Mouse (Mus musculus) heart, postnatal 10 days (tissue): ENCODE results near the gene Abca7. TPM values are rescaled to one million over a fixed set of nuclear protein-coding genes. Genes with fewer than 3 reads are reported as not detected.

Source experiments
- DNase-seq, 2 experiments: peaks; one replicate each; pipeline ENCODE4 v3.0.0; 2021
- intact Hi-C: fragments of 180-260 bp; cut with DNase I; formaldehyde crosslinking; loops from one replicate; pipeline ENCODE4 v1.15.1; 2025
- total RNA-seq, 2 experiments: library from RNA; stranded (reverse); gene quantifications; 2 replicates each; pipeline ENCODE4 v1.2.3; 2021

Gene Abca7
- total RNA-seq, 2 experiments from 2014 or later: 7.8 to 8.2 TPM

- peak; percentile 52 to 55 for DNase-seq
Observed at GRCm38 (mm10) chr10:80018739-80019297, 22.5 kb downstream of the Abca7 start.

GRCm38 (mm10) chr10:80019471-80020131 lies 23.3 kb downstream of the Abca7 start:
- intact Hi-C loops: no loop called here
- DNase-seq: peak; percentile 44 to 49

More at GRCm38 (mm10) chr10:80018739-80019297, 22.5 kb downstream of the Abca7 start:
- intact Hi-C loops: no loop called here

DNA sequence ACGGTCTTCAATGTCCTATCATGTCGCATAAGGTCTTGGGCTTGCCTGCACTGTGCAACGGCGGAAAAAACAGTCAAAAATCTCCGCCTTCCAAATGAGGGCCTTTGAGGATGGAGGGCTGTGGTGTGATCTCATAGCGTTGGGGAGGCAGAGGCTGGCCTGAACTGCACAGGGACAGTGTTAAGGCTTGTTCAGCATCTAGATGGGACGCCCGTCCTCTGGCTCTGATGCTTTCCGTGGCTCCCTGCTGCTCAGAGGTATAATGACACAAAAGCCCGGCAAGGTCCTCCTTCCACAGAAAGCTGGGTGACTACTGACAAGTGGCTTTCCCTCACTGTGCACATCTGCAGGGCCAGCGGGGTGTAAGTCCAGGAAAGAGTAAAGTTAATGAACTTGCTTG lies 23.9 kb downstream of the Abca7 start:
- no peak for DNase-seq
- intact Hi-C loops: no loop called here

GRCm38 (mm10) chr10:80020603-80021319 lies 24.5 kb downstream of the Abca7 start:
- intact Hi-C loops: no loop called here
- DNase-seq: no peak

- intact Hi-C loops: no loop called here
- no peak for DNase-seq
Observed at GRCm38 (mm10) chr10:80021320-80021641, 25.0 kb downstream of the Abca7 start.

GRCm38 (mm10) chr10:80022164-80022563 lies 25.9 kb downstream of the Abca7 start:
- intact Hi-C loops: no loop called here
- DNase-seq: no peak

GRCm38 (mm10) chr10:80022806-80023205 lies 26.5 kb downstream of the Abca7 start:
- DNase-seq: no peak
- intact Hi-C loops: no loop called here

DNA sequence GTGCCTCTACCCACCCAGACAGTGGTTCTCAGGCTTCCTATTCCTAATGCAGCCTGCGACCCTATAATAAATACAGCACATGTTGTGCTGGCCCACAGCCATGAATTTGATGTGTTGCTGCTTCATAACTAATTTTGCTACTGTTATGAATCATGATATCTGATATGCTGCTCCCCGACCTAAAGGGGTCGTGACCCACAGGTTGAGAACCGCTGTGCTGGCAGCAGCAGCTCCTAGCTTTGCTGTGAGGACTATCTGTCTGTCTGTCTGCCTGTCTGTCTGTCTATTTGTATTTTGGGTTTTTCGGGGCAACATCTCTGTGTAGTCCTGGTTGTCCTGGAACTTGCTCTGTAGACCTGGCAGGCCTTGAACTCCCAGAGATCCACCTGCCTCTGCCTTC lies 27.5 kb downstream of the Abca7 start:
- intact Hi-C loops: no loop called here
- no peak for DNase-seq

GRCm38 (mm10) chr10:80024229-80025043 lies 28.1 kb downstream of the Abca7 start:
- intact Hi-C loops: no loop called here
- no peak for DNase-seq

DNA sequence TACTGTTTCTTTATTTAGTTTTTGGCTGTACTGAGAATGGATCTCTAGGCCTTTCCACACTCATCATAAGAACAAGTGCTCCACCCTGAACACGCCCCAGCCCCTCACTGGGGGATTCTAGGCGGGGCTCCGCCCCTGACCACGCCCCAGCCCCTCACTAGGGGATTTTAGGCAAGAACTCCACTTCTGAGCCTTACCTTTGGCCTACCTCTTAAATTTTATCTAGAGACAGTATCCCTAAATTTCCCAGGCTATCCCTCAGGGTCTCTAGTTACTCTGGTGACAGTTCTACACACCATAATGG lies 28.7 kb downstream of the Abca7 start:
- intact Hi-C loops: no loop called here
- DNase-seq: no peak

DNA sequence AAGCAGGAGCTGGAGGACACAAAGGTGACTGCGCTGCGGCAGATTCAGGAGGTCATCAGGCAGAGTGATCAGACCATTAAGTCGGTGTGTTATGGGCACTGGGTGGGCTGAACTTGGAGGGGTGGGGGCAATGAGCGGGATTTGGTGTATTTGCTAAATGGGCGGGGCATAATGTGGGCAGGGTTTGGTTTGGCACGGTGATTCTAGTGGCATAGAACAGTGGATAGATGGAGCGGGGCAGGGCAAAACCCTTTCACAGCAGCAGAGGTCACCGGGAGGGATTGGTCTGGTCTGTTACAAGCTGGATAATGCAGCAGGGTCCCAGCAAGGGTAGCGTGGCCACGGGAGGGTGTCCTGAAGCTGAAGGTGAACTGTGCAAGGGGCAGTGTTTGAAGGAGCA lies 29.2 kb downstream of the Abca7 start:
- DNase-seq: no peak
- intact Hi-C loops: no loop called here

GRCm38 (mm10) chr10:80025889-80026288 lies 29.6 kb downstream of the Abca7 start:
- no peak for DNase-seq
- intact Hi-C loops: no loop called here

DNA sequence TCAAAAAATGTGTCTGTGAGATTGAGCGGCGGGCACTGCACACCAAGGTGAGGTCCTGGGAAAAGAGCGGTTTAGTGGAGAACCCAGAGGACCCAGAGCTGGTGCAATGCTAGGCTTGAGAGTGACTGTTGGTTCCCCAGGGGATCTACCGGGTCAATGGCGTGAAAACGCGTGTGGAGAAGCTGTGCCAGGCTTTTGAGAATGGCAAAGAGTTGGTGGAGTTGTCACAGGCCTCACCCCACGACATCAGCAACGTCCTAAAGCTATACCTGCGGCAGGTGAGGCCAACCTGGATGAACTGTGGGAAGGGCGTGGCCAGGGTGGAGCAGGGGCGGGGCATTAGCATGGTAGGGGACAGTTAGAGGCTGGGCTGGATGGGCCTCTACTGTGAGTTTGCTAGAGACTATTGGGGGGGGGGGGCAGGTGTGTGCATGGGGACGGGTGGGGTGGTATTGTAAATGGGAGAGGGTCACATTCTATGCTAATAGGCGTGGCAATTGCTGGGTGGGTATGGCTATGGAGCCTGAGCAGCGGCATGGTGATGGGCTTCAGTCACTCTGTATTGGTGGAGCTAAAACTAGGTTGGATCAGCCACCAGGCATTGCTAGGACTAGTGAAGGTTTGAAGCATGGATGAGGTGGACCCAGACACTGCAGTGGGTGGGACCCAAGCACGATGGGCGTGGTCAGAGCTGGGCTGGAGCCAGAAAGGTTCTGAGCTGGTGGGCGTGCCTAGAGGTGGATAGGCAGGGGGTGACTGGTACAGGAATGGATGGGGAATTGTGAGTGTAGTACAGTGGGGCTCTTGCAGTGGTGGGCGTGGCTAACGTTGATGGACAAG lies 31.6 kb downstream of the Abca7 start:
- intact Hi-C loops: no loop called here
- DNase-seq: no peak

DNA sequence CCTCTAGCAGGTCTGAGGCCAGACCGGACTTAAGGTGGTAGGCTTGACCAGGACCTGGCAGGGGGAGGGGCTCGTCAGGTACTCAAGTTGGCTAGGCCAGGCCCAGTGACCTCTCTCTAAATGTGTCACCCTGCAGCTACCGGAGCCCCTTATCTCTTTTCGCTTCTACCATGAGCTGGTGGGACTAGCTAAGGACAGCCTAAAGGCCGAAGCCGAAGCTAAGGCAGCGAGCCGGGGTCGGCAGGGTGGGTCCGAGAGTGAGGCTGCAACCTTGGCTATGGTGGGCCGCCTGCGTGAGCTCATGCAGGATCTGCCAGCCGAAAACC lies 32.2 kb downstream of the Abca7 start:
- no peak for DNase-seq
- intact Hi-C loops: no loop called here

DNA sequence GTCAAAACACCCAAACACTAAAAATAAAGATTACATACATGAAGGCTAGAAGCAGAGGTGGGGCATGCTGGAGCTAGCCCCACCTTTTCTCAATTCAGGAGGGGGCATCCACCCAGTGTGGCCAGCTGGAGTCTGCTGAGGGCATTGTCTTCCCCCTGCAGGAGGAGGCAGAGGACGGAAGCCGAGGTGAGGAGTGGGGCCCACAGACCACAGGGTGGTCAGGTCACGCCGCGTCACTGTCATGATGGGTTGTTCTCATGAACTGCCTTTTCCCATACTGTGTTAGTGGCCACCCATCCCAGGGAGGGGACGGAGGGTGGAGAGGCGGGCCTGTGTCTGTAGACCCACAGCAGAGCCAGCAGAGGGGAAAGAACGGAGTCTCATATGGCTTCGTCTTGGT lies 33.9 kb downstream of the Abca7 start:
- intact Hi-C loops: loop anchor here (5.0 kb wide), 1 partner anchor 82 kb away; no protein-coding TSS in a partner anchor
- no peak for DNase-seq

DNA sequence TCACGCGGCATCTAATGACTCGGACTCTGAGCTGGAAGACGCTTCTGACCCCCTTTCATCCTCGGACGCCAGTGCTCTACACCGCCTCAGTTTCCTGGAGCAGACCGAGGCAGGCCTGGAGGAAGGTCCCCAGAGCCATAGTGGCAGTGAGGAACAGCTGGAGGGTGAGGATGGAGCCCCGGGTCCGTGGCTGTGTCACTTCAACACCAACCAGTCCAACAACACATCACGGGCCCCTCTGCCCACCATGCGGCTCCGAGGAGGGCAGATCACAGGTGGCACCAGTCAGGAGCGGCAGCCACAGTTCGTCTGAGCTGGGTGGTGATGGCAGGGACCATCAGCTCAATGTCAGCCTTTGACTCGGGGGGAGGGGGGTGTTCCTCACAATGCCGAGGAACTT lies 34.4 kb downstream of the Abca7 start:
- intact Hi-C loops: loop anchor here (5.0 kb wide), 1 partner anchor 82 kb away; no protein-coding TSS in a partner anchor
- no peak for DNase-seq

- DNase-seq: peak; percentile 64 to 66
- intact Hi-C loops: loop anchor here (5.0 kb wide), 1 partner anchor 79 kb away; no protein-coding TSS in a partner anchor
Observed at GRCm38 (mm10) chr10:80032799-80033480, 36.6 kb downstream of the Abca7 start.

GRCm38 (mm10) chr10:80033511-80034391 lies 37.5 kb downstream of the Abca7 start:
- intact Hi-C loops: loop anchor here (2.0 to 5.0 kb wide), 3 partner anchors 37 to 79 kb away; partner anchors contain the start of genes Abca7 and Cnn2
- peak; percentile 63 to 72 for DNase-seq

GRCm38 (mm10) chr10:80035148-80035547 lies 38.9 kb downstream of the Abca7 start:
- intact Hi-C loops: loop anchor here (2.0 kb wide), 2 partner anchors 38 to 46 kb away; partner anchors contain the start of genes Abca7 and Cnn2
- DNase-seq: peak in 1 of 2 experiments; percentile 48
